Mouse (Mus musculus): ENCODE measurements at regions not wholly inside any gene's neighbourhood (a gene's known extent, or its start where the extent isn't known, plus 50 kb on each side); places are given as distances from the start of the nearest gene placed in this dataset.

- peak; percentile 40 for DNase-seq
These were observed 1447.4 kb downstream of the Slc22a22 start for GRCm38 (mm10) chr15:56030007-56030406.

- no peak for DNase-seq
These were observed 1450.1 kb downstream of the Slc22a22 start for GRCm38 (mm10) chr15:56027197-56027818.

GRCm38 (mm10) chr15:56024705-56025104 lies 1452.7 kb downstream of the Slc22a22 start:
- DNase-seq: no peak

- no peak for DNase-seq
These were observed 1453.5 kb downstream of the Slc22a22 start for GRCm38 (mm10) chr15:56023862-56024484.

- peak; percentile 82 for DNase-seq
These were observed 1455.1 kb downstream of the Slc22a22 start for GRCm38 (mm10) chr15:56022315-56022714.

- DNase-seq: no peak
These were observed 1459.3 kb downstream of the Slc22a22 start for GRCm38 (mm10) chr15:56018141-56018540.

- DNase-seq: no peak
These were observed 1459.9 kb downstream of the Slc22a22 start for GRCm38 (mm10) chr15:56017561-56017960.

GRCm38 (mm10) chr15:56016070-56016469 lies 1461.4 kb downstream of the Slc22a22 start:
- no peak for DNase-seq

- DNase-seq: peak; percentile 82
These were observed 1463.3 kb downstream of the Slc22a22 start for GRCm38 (mm10) chr15:56014059-56014620.

- no peak for DNase-seq
These were observed 1468.7 kb downstream of the Slc22a22 start for GRCm38 (mm10) chr15:56008603-56009174.

GRCm38 (mm10) chr15:56007376-56007775 lies 1470.0 kb downstream of the Slc22a22 start:
- no peak for DNase-seq

- DNase-seq: no peak
These were observed 1472.1 kb downstream of the Slc22a22 start for GRCm38 (mm10) chr15:56005361-56005760.

GRCm38 (mm10) chr15:56003921-56004320 lies 1473.5 kb downstream of the Slc22a22 start:
- DNase-seq: no peak

GRCm38 (mm10) chr15:55999605-56000004 lies 1477.8 kb downstream of the Slc22a22 start:
- DNase-seq: no peak

GRCm38 (mm10) chr15:55997977-55998376 lies 1479.4 kb downstream of the Slc22a22 start:
- no peak for DNase-seq

- no peak for DNase-seq
These were observed 1482.7 kb downstream of the Slc22a22 start for GRCm38 (mm10) chr15:55994680-55995079.

GRCm38 (mm10) chr15:55975843-55976242 lies 1501.6 kb downstream of the Slc22a22 start:
- no peak for DNase-seq

GRCm38 (mm10) chr15:55966780-55967179 lies 1510.6 kb downstream of the Slc22a22 start:
- no peak for DNase-seq

- DNase-seq: no peak
These were observed 1512.1 kb downstream of the Slc22a22 start for GRCm38 (mm10) chr15:55965296-55965695.

- no peak for DNase-seq
These were observed 1515.3 kb downstream of the Slc22a22 start for GRCm38 (mm10) chr15:55962093-55962492.
